Mouse (Mus musculus) skeletal muscle tissue, adult 2 months (tissue): ENCODE measurements around the gene Ociad2.
"Not testable (repeated sequence)": the region's sequence is repeated elsewhere in the genome, so short reads cannot be mapped to it uniquely, and the experiment has no call there.

Experiments
- DNase-seq: peaks from one replicate; pipeline ENCODE4 v3.0.0-alpha.2; 2012; ENCODE audit warnings: low read depth, low spot score

Gene Ociad2

GRCm38 (mm10) chr5:73353519-73353918 lies 12.7 kb upstream of the Ociad2 start:
- DNase-seq, result no peak

GRCm38 (mm10) chr5:73351796-73352195 lies 11.0 kb upstream of the Ociad2 start:
- no peak for DNase-seq

- no peak for DNase-seq
Observed at GRCm38 (mm10) chr5:73349514-73349913, 8.7 kb upstream of the Ociad2 start.

GRCm38 (mm10) chr5:73345254-73345653 lies 4.4 kb upstream of the Ociad2 start:
- DNase-seq, result no peak

GRCm38 (mm10) chr5:73344310-73344709 lies 3.5 kb upstream of the Ociad2 start:
- DNase-seq, result peak; percentile 9

- no peak for DNase-seq
Observed at GRCm38 (mm10) chr5:73342701-73343355, 2.0 kb upstream of the Ociad2 start.

GRCm38 (mm10) chr5:73339779-73340722 lies 777 bp downstream of the Ociad2 start:
- no peak for DNase-seq

GRCm38 (mm10) chr5:73338832-73339163 lies 2.0 kb downstream of the Ociad2 start:
- no peak for DNase-seq

GRCm38 (mm10) chr5:73337961-73338831 lies 2.6 kb downstream of the Ociad2 start:
- DNase-seq, result peak; percentile 10

GRCm38 (mm10) chr5:73336448-73336847 lies 4.4 kb downstream of the Ociad2 start:
- no peak for DNase-seq

- DNase-seq, result no peak
Observed at GRCm38 (mm10) chr5:73331002-73331401, 9.8 kb downstream of the Ociad2 start.

GRCm38 (mm10) chr5:73324526-73325170 lies 16.2 kb downstream of the Ociad2 start:
- DNase-seq, result peak; percentile 50

GRCm38 (mm10) chr5:73323602-73324001 lies 17.2 kb downstream of the Ociad2 start:
- DNase-seq, result no peak

- DNase-seq, result not testable (repeated sequence)
Observed at GRCm38 (mm10) chr5:73322684-73323083, 18.1 kb downstream of the Ociad2 start.

- DNase-seq, result no peak
Observed at GRCm38 (mm10) chr5:73319306-73319705, 21.5 kb downstream of the Ociad2 start.

GRCm38 (mm10) chr5:73314654-73315053 lies 26.2 kb downstream of the Ociad2 start:
- no peak for DNase-seq

GRCm38 (mm10) chr5:73313591-73313990 lies 27.2 kb downstream of the Ociad2 start:
- no peak for DNase-seq

- DNase-seq, result no peak
Observed at GRCm38 (mm10) chr5:73311458-73311857, 29.4 kb downstream of the Ociad2 start.

GRCm38 (mm10) chr5:73310401-73310800 lies 30.4 kb downstream of the Ociad2 start:
- DNase-seq, result no peak

- no peak for DNase-seq
Observed at GRCm38 (mm10) chr5:73309496-73309895, 31.3 kb downstream of the Ociad2 start.

- no peak for DNase-seq
Observed at GRCm38 (mm10) chr5:73307297-73307696, 33.5 kb downstream of the Ociad2 start.
